Mouse (Mus musculus) lung, embryonic 14.5 days (tissue): ENCODE measurements around the gene Shf. TPM values are rescaled to one million over a fixed set of nuclear protein-coding genes. Genes with fewer than 3 reads are reported as not detected.

Source experiments
- ATAC-seq: fragments of 200-750 bp; cut with Nextera tagmentation; 2 replicates; pipeline ENCODE4 v1.8.0; 2017; ENCODE audit warnings: mild to moderate bottlenecking, moderate TSS enrichment, moderate library complexity; ENCODE audit not compliant: insufficient read depth
- DNase-seq: peaks from one replicate; pipeline ENCODE4 v3.0.0-alpha.2; 2015
- H3K27ac ChIP-seq: fragments of 300-500 bp; sonication (generic); 2 replicates; pipeline ENCODE4 v1.5.1; 2014; ENCODE audit warnings: low read depth, mild to moderate bottlenecking, moderate library complexity
- H3K27me3 ChIP-seq: fragments of 300-500 bp; sonication (generic); 2 replicates; pipeline ENCODE4 v1.6.1; 2014; ENCODE audit warnings: low read length, control low read depth; ENCODE audit not compliant: insufficient read depth
- H3K36me3 ChIP-seq: fragments of 300-500 bp; sonication (generic); 2 replicates; pipeline ENCODE4 v1.6.1; 2014; ENCODE audit warnings: control low read depth; ENCODE audit not compliant: insufficient read depth
- H3K4me1 ChIP-seq: fragments of 300-500 bp; sonication (generic); 2 replicates; pipeline ENCODE4 v1.6.1; 2014; ENCODE audit warnings: antibody characterized with exemption, control low read depth; ENCODE audit not compliant: insufficient read depth
- H3K4me2 ChIP-seq: fragments of 300-500 bp; sonication (generic); 2 replicates; pipeline ENCODE4 v1.6.1; 2014; ENCODE audit warnings: mild to moderate bottlenecking
- H3K4me3 ChIP-seq: fragments of 300-500 bp; sonication (generic); 2 replicates; pipeline ENCODE4 v1.5.1; 2014; ENCODE audit warnings: low read depth, low read length
- H3K9ac ChIP-seq: fragments of 300-500 bp; sonication (generic); 2 replicates; pipeline ENCODE4 v1.6.1; 2014
- H3K9me3 ChIP-seq: fragments of 300-500 bp; sonication (generic); 2 replicates; pipeline ENCODE4 v1.6.1; 2016; ENCODE audit warnings: low read depth, low read length, control low read depth
- CTCF ChIP-seq: IDR thresholded peaks from 2 replicates; pipeline ENCODE4 v1.5.1; 2016; ENCODE audit warnings: antibody characterized with exemption, low read depth
- WGBS: fragments of 180-500 bp; shearing (Covaris S2); extraction: QIAGEN DNeasy Blood & Tissue Kit; methylation state at CpG from one replicate; pipeline ENCODE4 v1.1.7; 2014; 5-methylcytosine and 5-hydroxymethylcytosine counted together
- polyA plus RNA-seq: library from polyadenylated mRNA; unstranded; fragments of >200 nt; fragmentation: Nextera tagmentation; extraction: Ambion mirVana; gene quantifications from 2 replicates; pipeline ENCODE4 v1.2.1, GENCODE M21; 2014

Gene Shf
- polyA plus RNA-seq, 1 experiment from 2014 or later, result 5.1 TPM

DNA sequence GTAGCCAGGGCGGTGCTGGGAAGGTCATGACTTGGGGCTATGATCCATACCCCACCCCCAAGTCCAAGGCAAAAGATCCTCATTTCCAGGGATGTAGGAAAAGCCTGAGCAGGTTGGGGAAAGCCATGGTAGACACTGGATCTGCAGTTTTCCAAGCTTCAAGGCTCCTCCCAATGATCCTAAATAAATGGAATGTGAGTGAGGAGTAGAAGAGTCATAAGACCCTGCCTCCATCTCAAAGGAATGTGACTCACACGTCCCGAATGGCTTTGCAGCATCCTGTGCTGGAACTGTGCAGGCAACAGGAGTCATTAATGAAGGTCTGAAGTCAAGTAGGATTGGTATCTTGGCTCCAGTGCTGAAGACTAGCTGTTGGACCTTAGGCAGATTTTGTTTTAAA lies 41.0 kb downstream of the Shf start:
- no peak for ATAC-seq
- H3K4me1 ChIP-seq, result no peaks in the 10 kb centered on the region

DNA sequence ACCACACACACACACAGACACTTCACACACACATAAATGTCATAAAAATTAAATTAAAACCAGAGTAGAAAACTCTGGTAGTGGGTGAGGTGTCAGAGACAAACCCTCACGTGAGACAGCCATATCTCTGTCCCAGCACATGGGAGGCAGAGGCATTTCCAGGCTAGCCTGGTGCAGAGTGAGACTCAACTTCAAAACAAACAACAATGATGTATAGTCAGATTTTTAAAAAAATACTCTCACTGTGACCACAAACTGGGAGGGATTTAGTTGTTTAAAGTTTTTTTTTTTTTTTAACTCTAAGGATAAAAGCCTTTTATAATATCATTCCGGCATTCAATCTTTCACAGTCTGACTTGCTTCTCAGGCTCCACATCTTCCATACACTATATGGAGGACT lies 43.6 kb downstream of the Shf start:
- Histone ChIP-seq H3K4me1 (no peaks in the 10 kb centered on the region), H3K9ac (no peak overlapping the region), H3K36me3 (no peaks in the 10 kb centered on the region), H3K4me2 (no peak overlapping the region), H3K9me3 (no peaks in the 10 kb centered on the region), H3K27me3 (no peaks in the 10 kb centered on the region), H3K27ac (no peak overlapping the region), H3K4me3 (no peak overlapping the region)
- no peak for TF ChIP-seq CTCF
- ATAC-seq (no peak), DNase-seq (no peak)
- 42% methylated on average over 2 of the region's 2 CpGs for WGBS

More for the DNA sequence above, 41.0 kb downstream of the Shf start:
- no peak overlapping the region for H3K4me3 ChIP-seq
- H3K36me3 ChIP-seq, result no peaks in the 10 kb centered on the region
- no peaks in the 10 kb centered on the region for H3K27me3 ChIP-seq
- TF ChIP-seq CTCF, result no peak
- no peaks in the 10 kb centered on the region for H3K9me3 ChIP-seq
- H3K4me2 ChIP-seq, result no peak overlapping the region
- H3K27ac ChIP-seq, result no peak overlapping the region
- no peak overlapping the region for H3K9ac ChIP-seq
- no peak for DNase-seq
- WGBS, result 45% methylated on average over 3 of the region's 3 CpGs

DNA sequence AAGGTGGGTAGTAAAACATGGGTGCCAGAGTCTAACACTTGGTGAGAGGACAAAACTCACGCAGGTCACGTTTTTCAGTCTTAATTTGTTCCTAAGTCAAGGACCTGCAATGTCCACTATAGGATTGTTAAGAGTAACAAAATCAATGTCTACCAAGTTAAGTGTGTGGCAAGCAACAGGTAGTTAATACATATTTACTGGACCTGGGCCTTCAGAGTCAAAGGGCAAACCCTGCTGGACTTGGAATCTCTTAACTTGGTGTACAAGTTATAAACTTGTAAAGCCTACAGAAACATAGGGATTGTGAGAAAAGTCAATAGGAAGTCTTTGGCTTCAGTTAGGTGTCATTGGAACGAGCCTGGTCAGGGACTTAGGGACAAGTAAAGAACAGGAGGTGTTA lies 44.4 kb downstream of the Shf start:
- no peaks in the 10 kb centered on the region for H3K36me3 ChIP-seq
- H3K27me3 ChIP-seq, result no peaks in the 10 kb centered on the region
- H3K4me3 ChIP-seq, result no peak overlapping the region
- 78% methylated on average over 3 of the region's 3 CpGs for WGBS
- no peaks in the 10 kb centered on the region for H3K4me1 ChIP-seq
- H3K9me3 ChIP-seq, result no peaks in the 10 kb centered on the region
- H3K27ac ChIP-seq, result no peak overlapping the region
- H3K4me2 ChIP-seq, result no peak overlapping the region
- DNase-seq (no peak), ATAC-seq (no peak)
- H3K9ac ChIP-seq, result no peak overlapping the region
- TF ChIP-seq CTCF, result no peak

DNA sequence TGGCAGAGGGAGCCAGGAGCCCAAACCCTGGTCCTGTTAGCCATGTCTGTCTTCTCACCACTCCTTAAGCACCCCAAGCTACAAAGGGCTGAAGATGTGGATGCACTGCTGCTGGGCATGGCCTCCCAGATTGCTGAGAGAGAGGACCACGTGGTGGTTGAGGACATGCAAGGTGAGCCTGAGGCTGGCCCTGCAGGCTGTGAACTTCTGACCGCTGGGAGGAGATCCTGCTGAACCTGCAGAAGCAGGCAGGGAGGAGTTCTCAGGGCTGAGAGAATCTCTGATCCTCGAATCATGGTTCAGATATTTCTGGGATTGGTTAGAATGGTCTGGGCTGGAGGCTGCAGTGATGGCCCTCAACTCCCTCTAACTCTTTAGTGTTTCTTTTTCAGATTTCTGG lies 45.0 kb downstream of the Shf start:
- Histone ChIP-seq H3K36me3 (no peaks in the 10 kb centered on the region), H3K27ac (no peak overlapping the region), H3K9ac (no peak overlapping the region), H3K27me3 (no peaks in the 10 kb centered on the region), H3K9me3 (no peaks in the 10 kb centered on the region), H3K4me2 (no peak overlapping the region), H3K4me1 (no peaks in the 10 kb centered on the region), H3K4me3 (no peak overlapping the region)
- DNase-seq, result no peak
- TF ChIP-seq CTCF, result no peak
- WGBS, result 63% methylated on average over 3 of the region's 3 CpGs
- ATAC-seq, result no peak

DNA sequence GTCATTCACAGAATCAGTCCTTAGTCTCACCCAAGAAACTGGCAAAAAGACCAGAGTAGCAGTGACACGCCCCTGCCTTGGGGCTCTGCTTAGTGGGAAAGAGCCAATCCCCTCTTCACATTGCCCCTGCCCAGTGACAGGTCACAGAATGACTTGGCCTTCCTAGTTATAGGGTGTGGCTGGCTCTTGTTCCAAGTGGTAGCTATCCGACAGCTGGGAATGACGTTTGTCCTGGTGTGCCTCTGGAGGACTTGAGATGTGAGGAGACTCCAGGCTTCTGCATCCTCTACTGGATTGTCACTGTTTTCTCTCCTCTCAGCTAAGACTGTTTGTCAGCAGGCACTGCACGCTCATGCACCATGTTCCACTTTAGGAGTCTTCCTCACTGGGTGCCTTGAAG lies 51.6 kb downstream of the Shf start:
- no peak for TF ChIP-seq CTCF
- no peak overlapping the region for H3K27ac ChIP-seq
- H3K4me3 ChIP-seq, result no peak overlapping the region
- no peak overlapping the region for H3K4me2 ChIP-seq
- ATAC-seq, result no peak
- H3K27me3 ChIP-seq, result peaks cover 20% of the 10 kb centered on the region
- no peaks in the 10 kb centered on the region for H3K4me1 ChIP-seq
- H3K9ac ChIP-seq, result no peak overlapping the region
- WGBS, result 71% methylated on average over 4 of the region's 4 CpGs
- H3K36me3 ChIP-seq, result no peaks in the 10 kb centered on the region
- no peaks in the 10 kb centered on the region for H3K9me3 ChIP-seq
- DNase-seq, result no peak

DNA sequence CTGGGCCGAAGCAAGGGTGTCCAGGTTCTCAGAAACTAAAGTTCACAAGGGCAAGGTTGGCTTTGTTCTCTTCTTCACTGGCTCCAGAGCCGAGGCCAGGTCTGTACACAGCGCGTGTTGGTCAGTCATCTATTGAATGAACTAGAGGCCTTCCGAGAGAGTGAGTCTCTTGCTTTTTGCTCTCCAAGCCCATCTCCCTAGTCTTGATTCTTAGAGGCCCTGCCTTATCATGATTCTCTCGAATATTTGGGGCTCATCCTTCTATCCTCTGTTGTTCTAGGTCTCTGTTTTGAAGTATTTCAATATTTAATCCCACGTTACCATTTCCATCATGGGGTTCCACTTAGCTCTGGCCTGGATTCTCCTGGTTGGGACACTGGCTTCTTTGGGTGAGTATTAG lies 53.6 kb downstream of the Shf start, which contains the start of gene Duox1:
Duox1 (plus strand) TSS at position 301 of the 400 bp plus-strand sequence.
- ATAC-seq, result no peak
- H3K9me3 ChIP-seq, result no peaks in the 10 kb centered on the region
- H3K27ac ChIP-seq, result no peak within 1 kb of the TSS
- H3K4me1 ChIP-seq, result no peaks in the 10 kb centered on the region
- no peak for DNase-seq
- H3K36me3 ChIP-seq, result no peaks in the 10 kb centered on the region
- WGBS, result 83% methylated on average over 7 of the region's 7 CpGs
- TF ChIP-seq CTCF, result no peak
- H3K4me3 ChIP-seq, result no peak within 1 kb of the TSS
- H3K27me3 ChIP-seq, result peaks cover 34% of the 10 kb centered on the region
- H3K4me2 ChIP-seq, result no peak within 1 kb of the TSS
- no peak within 1 kb of the TSS for H3K9ac ChIP-seq

DNA sequence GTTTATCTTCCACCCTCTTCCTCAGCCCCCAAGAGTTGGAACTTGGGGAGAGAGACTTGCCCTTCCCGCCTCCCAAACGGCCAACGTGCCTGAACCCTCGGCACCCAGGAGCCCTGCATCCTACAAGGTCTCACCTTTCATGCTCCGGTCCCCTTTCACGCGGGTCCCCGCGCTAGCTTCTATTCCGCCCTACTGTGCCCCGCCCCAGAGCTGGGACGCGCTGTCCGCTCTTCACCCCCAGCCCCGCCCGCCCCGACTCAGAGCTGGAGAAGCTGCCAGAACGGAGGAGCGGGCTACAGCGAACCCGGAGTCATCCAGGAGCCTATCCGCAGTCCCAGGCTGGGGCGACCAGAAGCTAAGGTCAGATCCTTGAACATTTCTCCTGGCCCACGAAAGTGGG lies 55.4 kb downstream of the Shf start, which contains the start of gene Duoxa1:
Duoxa1 (minus strand) TSS at position 195 of the 400 bp plus-strand sequence.
- TF ChIP-seq CTCF, result no peak

More for the DNA sequence above, 55.4 kb downstream of the Shf start, which contains the start of gene Duoxa1:
- H3K4me3 ChIP-seq, result peak within 1 kb of the TSS; percentile 16
- H3K4me2 ChIP-seq, result peak within 1 kb of the TSS; percentile 54
- H3K9me3 ChIP-seq, result no peaks in the 10 kb centered on the region
- no peak within 1 kb of the TSS for H3K9ac ChIP-seq
- peaks cover 36% of the 10 kb centered on the region for H3K27me3 ChIP-seq
- DNase-seq (no peak), ATAC-seq (peak; percentile 62)
- 1% methylated on average over 24 of the region's 24 CpGs for WGBS
- H3K4me1 ChIP-seq, result no peaks in the 10 kb centered on the region
- no peaks in the 10 kb centered on the region for H3K36me3 ChIP-seq
- no peak within 1 kb of the TSS for H3K27ac ChIP-seq
